15 mouse cellular contexts compared by ENCODE assay signal in genomic region chr7:19107436-19107835, GRCm38 (mm10). TPM values are rescaled to one million over a fixed set of nuclear protein-coding genes. Genes with fewer than 3 reads are reported as not detected.
A peak's percentile ranks its signal among the peaks of the same experiment; 100 is the strongest.
DNase-seq lines count a peak whose midpoint lies in the region.
"Had no signal": no experiment of that assay in that cellular context is flagged by ENCODE, and none has a peak within 500 bp of the region (broad histone marks: within the 10 kb centered on the region; RNA-seq: fewer than 3 reads in every experiment).

No protein-coding gene starts in this region.

- DNase-seq in adrenal gland, adult (ENCODE audit: inconsistent age in 2 of 2, low spot score in 1 of 2) = peak; percentile 59 to 83
- DNase-seq in adrenal gland, adult 8-10 months = no peak
- DNase-seq in adrenal gland, postnatal 14 days = peak; percentile 43
- DNase-seq in adrenal gland, postnatal 10 days = no peak
- peak; percentile 26 for DNase-seq in adrenal gland, postnatal 25 days
- DNase-seq: B cell, adult 2 months; cerebellum, adult 11 months; cerebellum, adult 18-20 months; cerebellum, adult 8-10 months; cerebellum, adult 9-11 months; cerebellum, postnatal 14 days; cerebellum, postnatal 36 days; embryo, embryonic 11 days had no signal

RNA-seq across cellular contexts. Expression of gene Gm4969, which starts 10.7 kb away (rescaled TPM):
- not detected for total RNA-seq in adrenal gland, adult 8-10 months (2022)
- 0.19 TPM in 1 of 2 replicates, not detected in the other for total RNA-seq in adrenal gland, postnatal 14 days (2021)
- total RNA-seq in adrenal gland, postnatal 10 days (2021) = under 1 TPM; 0.21 to 0.24 TPM
- 0.09 TPM in 1 of 2 replicates, not detected in the other for total RNA-seq in adrenal gland, postnatal 25 days (2021)
- total RNA-seq: adrenal gland, postnatal 36 days; CH12.LX had no signal

RNA-seq across cellular contexts. Expression of gene Fbxo46, which starts 12.2 kb away (rescaled TPM):
- total RNA-seq in adrenal gland, adult 8-10 months (2022) = 10 to 100 TPM; 13.6 to 17.6 (median 16.1) TPM
- total RNA-seq in adrenal gland, postnatal 14 days (2021) = 11.2 and 11.9 TPM in 2 replicates
- total RNA-seq in adrenal gland, postnatal 10 days (2021) = 10 to 100 TPM; 10.7 to 11.1 TPM
- total RNA-seq in adrenal gland, postnatal 25 days (2021) = 11.7 and 15.1 TPM in 2 replicates

RNA-seq across cellular contexts. Expression of gene Six5, which starts 13.0 kb away (rescaled TPM):
- total RNA-seq in adrenal gland, adult 8-10 months (2022) = 10 to 100 TPM; 16.8 to 27.8 (median 20.2) TPM
- 13.3 and 15.3 TPM in 2 replicates for total RNA-seq in adrenal gland, postnatal 14 days (2021)
- total RNA-seq in adrenal gland, postnatal 10 days (2021) = 10 to 100 TPM; 12.3 to 17.3 TPM
- 21.8 and 26.1 TPM in 2 replicates for total RNA-seq in adrenal gland, postnatal 25 days (2021)

RNA-seq across cellular contexts. Expression of gene Dmpk, which starts 23.8 kb away (rescaled TPM):
- 100 to 1,000 TPM; 118 to 287 (median 209) TPM for total RNA-seq in adrenal gland, adult 8-10 months (2022)
- total RNA-seq in adrenal gland, postnatal 14 days (2021) = 64.2 and 65.6 TPM in 2 replicates
- total RNA-seq in adrenal gland, postnatal 10 days (2021) = 10 to 100 TPM; 51.8 to 93.9 TPM
- 106 and 114 TPM in 2 replicates for total RNA-seq in adrenal gland, postnatal 25 days (2021)

RNA-seq across cellular contexts. Expression of gene Dmwd, which starts 31.4 kb away (rescaled TPM):
- total RNA-seq in adrenal gland, adult 8-10 months (2022) = 10 to 100 TPM; 54.9 to 74.1 (median 62.4) TPM
- total RNA-seq in adrenal gland, postnatal 14 days (2021) = 45.7 and 47.7 TPM in 2 replicates
- total RNA-seq in adrenal gland, postnatal 10 days (2021) = 10 to 100 TPM; 43.5 to 48.4 TPM
- 53.1 and 64.1 TPM in 2 replicates for total RNA-seq in adrenal gland, postnatal 25 days (2021)
- total RNA-seq: CH12.LX had no signal

Comparison
In these comparisons a context has a peak if more than half of its experiments do, and no peak if none do; other contexts are left out.
1. DNase-seq: peak in adrenal gland, adult (2 of 2), adrenal gland, postnatal 14 days (single experiment) and adrenal gland, postnatal 25 days (single experiment); none in adrenal gland, adult 8-10 months (single experiment) and adrenal gland, postnatal 10 days (single experiment).